Mouse (Mus musculus): ENCODE measurements around the gene Cptp.

The Cptp gene

DNA sequence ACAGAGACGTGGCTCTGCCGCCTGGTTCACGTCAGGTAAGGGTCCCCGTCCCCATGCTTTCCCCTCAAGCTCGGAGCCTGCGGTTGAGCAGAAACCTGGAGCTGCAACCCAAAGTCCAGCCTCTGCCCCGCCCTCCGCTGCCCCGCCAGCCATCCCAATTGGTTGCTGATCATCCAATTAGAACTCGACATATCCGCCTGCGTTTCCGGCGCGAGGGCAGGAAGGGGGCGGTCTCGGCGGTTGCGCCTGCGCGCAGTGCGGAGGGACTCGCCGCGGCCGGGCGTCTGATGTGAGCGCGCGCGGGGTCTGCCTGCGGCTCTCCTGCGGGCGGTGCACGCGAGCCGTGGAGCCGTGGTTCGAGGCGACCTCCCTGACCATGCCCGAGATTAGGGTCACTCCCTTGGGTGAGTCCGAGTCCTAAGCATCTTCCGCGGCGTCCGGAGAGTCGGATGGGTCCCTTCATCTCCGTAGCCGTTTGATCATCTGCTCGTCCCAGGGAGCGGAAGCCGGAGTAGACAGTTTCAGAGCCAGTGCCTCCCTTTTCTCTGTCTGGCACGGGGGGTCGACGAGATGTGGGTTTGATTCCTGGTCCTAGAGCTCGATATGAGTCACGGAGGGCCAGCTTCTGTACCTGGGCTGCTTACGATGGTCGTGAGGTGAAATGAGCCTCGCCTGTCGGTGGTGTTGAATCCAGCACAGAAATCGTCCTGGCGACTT, at the start of gene Cptp, which contains the start of gene Ints11:
Cptp (minus strand) TSS at position 124 of the 717 bp plus-strand sequence.
Ints11 (plus strand) TSS at position 230 of the 717 bp plus-strand sequence.
- peak; percentile 97 for DNase-seq

- DNase-seq = no peak
Measured at GRCm38 (mm10) chr4:155908751-155909150, 39.5 kb upstream of the Cptp start.

DNA sequence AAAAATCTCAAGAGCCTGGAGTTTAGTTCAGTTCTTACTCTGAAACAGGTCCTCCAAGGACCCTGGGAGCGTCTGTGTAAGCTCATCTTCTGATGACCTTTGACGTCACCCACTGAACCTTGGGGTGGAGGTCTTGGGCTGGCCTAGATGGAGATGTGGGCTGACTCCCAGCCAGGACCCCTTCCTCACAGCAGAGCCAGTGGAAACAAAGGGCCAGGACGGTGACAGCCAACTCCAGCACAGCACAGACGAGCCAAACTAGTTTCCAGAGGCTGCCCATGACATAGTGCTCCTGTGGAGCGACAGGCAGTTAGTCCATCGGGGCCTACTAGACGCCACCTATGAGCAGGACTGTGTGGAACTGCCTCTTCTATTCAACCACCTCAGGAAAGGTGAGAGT, 39.0 kb upstream of the Cptp start:
- peak; percentile 4 for DNase-seq

DNA sequence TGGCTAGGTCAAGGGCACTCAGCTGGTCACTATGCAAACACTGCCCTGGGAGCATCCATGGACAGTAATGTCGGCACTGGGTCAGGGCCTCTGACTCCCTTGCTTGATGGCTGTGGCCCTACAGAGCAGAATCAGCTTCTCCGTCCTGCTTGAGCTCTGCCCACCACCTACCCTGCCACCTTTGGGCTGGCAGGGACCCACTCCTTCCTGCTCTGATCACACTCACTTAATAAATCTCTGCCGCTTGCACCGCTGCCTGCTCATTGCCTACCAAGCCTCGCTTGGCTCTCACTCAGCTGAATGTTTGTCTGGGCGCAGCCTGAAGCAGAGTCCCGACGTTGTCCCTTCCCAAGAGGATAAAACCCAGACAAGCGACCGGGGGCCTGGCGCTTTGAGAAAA, 37.8 kb upstream of the Cptp start:
- peak; percentile 4 for DNase-seq

GRCm38 (mm10) chr4:155906125-155906524, 36.9 kb upstream of the Cptp start:
- DNase-seq = peak; percentile 4

DNA sequence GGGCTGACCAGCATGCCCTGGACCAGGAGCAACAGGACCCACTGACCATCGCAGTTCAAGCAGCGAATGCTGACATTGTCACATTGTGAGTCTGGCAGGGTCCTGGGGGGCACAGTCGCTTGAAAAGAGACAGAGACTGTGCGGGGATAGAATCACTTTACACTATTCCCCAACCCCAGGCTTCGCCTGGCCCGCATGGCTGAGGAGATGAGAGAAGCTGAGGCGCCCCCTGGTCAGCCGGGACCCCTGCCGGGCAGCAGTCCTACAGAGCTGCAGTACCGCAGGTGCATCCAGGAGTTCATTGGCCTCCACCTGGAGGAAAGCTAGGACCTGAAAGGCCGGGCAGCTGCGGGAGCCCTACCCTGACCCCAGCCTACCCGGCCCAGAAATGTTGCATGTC, 36.4 kb upstream of the Cptp start:
- peak; percentile 7 for DNase-seq

- peak; percentile 54 for DNase-seq
Measured at GRCm38 (mm10) chr4:155904318-155905102, 35.3 kb upstream of the Cptp start.

DNA sequence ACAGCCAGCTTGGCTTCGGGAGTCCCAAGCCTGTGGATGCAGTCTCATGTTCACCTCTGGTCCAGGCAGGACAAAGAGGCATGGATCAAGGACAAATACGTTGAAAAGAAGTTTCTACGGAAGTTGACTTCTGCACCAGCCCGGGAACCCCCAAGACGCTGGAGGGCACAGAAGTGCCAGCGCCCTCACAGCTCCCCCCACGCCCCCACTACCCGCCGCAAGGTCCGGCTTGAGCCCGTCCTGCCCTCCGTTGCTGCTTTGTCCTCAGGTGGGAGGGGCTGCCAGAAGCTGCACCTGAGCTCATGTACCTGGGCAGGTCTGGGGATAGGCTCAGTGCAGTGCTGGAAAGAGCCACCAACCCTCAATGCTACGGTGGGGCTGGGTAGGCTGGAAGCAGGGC, 34.0 kb upstream of the Cptp start:
- DNase-seq = peak; percentile 5

DNA sequence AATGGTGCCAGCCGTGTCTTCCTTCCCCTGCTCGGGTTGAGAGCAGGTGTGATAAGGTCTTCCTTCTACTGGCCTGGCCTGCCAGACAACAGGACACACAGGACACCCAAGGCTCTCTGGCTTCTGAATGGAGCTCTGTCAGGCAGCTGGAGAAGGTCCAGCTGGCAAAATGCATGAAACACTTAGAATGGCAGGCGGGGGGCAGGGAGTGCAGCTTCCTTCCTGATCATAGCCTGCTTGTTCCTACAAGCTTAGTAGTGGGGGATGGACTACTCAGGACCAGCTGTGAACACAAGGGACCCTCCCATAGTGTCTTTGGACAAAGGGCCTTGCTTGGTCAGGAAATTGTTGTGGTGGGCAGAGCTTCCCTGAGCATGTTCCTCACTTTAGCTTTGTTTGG, 32.0 kb upstream of the Cptp start:
- no peak for DNase-seq

GRCm38 (mm10) chr4:155899355-155899754, 30.1 kb upstream of the Cptp start:
- DNase-seq = no peak

- DNase-seq = no peak
Measured at GRCm38 (mm10) chr4:155898318-155898717, 29.1 kb upstream of the Cptp start.

- no peak for DNase-seq
Measured at GRCm38 (mm10) chr4:155896461-155896860, 27.2 kb upstream of the Cptp start.

- DNase-seq = peak; percentile 7
Measured at GRCm38 (mm10) chr4:155895826-155896225, 26.6 kb upstream of the Cptp start.

- DNase-seq = peak; percentile 6
Measured at GRCm38 (mm10) chr4:155895216-155895615, 26.0 kb upstream of the Cptp start.

DNA sequence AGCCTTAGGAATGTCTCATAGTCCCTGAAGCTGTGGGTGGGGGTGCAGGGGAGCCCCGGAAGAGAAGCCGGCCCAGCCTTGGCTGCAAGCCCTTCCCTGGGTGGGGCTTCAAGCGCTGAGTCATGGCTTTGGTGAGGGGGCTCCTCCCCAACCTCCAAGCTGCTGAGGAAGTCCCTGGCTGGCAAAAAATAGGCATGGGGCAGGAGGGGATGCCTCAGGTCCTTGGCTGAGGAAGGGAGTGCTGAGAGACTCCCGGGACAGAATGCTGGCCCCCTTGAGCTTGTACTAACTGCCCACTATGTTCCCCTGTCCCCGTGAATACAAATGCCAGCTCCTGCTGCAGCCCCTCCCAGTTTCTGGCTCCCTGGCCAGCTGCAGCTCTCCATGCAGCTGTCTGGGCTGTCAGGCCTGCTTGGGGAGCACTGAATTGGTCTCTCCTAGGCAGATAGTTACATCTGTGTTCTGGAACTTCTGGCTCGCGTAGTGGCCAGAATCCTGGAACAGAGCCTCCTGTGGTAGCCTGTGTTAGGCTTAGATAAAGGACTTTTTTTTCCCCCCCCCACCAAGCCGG, 25.2 kb upstream of the Cptp start:
- peak; percentile 73 for DNase-seq

- peak; percentile 6 for DNase-seq
Measured at GRCm38 (mm10) chr4:155893212-155893690, 24.0 kb upstream of the Cptp start.

DNA sequence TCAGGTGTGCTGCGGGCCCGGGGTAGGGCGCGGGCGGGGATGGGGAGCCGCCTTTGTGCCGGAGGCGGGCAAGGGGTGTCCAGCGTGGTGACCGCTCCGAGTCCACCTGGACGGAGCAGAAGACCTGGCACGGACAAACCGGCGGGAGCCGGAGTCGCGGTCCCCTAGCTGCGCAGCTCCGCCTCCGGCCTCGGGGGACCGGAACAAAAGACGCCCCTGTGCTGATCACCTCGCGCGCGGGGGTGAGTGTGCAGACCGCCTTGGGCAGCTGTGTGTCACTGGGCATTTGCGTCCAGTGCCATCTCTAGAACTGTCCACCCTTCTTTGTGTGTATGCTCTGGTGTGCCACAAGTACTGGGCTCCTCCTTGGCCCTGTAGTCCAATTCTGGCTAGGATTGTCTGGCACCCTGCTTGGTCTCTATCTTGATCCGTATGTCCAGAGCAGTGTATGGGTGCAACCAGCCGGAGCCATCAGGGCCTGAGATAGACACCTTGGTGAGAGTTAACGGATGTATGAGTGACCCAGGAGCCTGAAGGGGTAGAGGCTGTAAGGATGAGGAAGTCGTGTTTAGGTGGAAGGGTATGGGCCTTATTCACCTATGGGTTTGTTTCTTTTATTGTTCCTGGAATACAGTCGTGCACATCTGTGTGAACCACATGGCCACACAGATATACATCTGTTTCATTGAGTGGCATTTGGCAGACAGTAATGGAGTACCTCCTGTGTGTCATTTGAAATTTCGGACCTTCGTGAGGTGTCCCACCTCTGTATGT, 23.4 kb upstream of the Cptp start:
- DNase-seq = peak; percentile 68

GRCm38 (mm10) chr4:155892017-155892416, 22.8 kb upstream of the Cptp start:
- DNase-seq = peak; percentile 91

GRCm38 (mm10) chr4:155891551-155892001, 22.3 kb upstream of the Cptp start, which contains the start of the genes Pusl1 and Acap3:
Gene Pusl1, minus strand, starts transcription at chr4:155891781.
Gene Acap3, plus strand, starts transcription at chr4:155891822.
- DNase-seq = peak; percentile 100

- DNase-seq = no peak
Measured at GRCm38 (mm10) chr4:155891011-155891471, 21.8 kb upstream of the Cptp start.

GRCm38 (mm10) chr4:155889316-155889715, 20.1 kb upstream of the Cptp start:
- DNase-seq = peak; percentile 5

GRCm38 (mm10) chr4:155888181-155888580, 18.9 kb upstream of the Cptp start:
- DNase-seq = no peak

Measured in thymus, postnatal 4 days (tissue).